Mouse (Mus musculus) spleen, postnatal 4 days (tissue): ENCODE data around the gene Mdh1.
"Not testable (repeated sequence)": the region's sequence is repeated elsewhere in the genome, so short reads cannot be mapped to it uniquely, and the experiment has no call there.

Experiments
- DNase-seq, 2 experiments: peaks; one replicate each; pipeline ENCODE4 v3.0.0; 2022; ENCODE audit warnings: low spot score in 2 of 2

Mdh1 gene

DNA sequence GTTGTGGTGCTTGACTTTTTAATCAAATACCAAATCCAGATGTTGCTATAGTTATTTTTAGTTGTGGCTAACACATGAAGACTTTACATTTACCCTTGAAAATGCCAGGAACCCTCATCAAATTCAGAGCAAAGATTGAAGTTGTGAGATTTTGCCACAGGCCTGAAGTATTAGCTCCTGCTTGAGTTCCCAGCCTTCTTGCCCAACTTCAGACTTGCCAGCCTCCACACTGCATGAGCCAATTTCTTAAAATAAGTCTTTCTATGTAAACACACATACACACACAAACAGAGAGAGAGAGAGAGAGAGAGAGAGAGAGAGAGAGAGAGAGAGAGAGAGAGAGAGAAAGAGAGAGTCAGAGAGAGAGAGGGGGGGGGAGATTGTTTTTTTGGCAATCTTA lies 26.2 kb downstream of the Mdh1 start:
- no peak for DNase-seq

DNA sequence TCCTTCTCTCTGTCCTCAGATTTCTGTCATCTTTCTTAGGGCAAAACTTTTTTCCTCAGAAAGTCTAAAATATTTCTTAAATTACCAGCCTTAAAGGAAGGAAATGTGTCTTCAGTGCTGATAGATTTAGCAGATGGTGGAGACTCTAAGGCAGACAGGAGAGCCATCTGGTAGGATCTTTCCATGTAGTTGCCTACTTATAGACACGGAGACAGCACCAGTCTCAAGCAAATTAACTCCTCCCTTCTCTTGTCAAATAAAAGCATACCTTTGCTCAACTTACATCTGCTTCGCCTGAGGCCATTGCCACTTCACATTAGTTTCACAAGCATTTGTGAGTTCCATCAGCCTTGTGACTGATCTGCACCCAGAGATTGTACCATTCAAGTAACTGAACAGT lies 27.1 kb downstream of the Mdh1 start:
- DNase-seq = no peak

DNA sequence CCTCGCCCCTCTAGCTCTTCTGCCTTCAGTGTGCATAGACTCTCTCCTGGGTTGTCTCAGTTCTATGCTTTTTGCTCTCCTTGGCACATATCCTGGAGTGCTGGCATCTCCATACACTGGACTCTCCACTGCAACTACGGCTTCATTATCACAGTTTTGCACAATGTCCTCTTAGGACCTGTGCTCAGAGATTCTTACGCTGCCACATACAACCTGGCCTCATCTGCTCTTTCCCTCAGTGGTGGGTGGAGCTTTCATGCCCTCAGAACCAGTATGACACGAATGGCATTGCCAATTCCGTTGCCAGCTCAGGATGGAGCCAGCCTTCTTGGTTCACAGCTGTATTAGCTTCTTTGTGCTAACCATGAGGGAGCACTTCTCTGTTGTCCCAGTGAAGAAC lies 29.4 kb downstream of the Mdh1 start:
- no peak for DNase-seq

DNA sequence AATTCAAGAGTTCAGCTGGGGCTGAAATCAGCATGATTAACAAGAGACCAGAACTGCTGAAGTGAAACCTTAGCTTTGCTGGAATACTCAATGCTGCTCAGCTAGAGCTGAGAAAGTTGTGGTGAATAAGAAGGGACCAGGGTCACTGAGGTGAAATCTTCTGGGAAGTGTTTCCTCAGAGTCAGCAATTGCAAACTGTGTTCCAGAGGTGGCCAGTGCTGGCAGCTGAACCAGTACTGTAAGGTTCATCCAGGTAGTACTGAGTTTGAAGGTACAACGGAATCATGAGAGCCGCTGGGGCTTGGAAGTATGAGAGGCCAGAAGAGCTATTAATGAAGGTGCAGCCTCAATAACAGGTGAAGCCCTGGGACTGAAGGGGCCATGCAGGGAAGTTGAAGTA lies 31.5 kb downstream of the Mdh1 start:
- no peak for DNase-seq

DNA sequence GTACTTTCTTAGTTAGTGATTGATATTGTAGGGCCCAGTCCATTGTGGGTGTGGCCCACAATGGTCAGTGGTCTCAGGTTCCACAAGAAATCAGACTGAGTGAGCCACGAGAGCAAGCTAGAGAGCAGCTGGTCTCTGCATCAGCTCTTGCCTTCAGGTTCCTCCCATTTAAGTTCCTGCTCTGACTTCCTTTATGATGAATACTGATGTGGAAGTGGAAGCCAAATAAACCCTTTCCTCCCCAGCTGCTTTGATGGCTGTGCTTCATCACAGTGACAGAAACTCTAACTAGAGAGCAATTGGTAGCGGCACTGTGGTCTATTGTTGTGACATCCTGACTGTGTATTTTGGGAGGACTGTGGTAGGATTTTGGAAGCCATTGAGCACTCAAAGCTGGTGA lies 32.1 kb downstream of the Mdh1 start:
- no peak for DNase-seq

DNA sequence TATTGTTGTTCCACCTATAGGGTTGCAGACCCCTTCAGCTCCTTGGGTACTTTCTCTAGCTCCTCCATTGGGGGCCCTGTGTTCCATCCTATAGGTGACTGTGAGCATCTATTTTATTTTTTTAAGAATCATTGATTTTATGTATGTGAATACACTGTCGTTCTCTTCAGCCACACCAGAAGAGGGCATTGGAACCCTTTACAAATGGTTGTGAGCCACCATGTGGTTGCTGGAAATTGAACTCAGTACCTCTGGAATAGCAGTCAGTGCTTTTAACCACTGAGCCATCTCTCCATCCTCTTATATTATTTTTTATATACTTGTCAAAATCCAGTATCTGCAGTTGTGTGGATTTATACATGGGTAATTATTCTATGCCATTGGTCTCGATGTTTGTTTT lies 41.3 kb downstream of the Mdh1 start:
- DNase-seq = not testable (repeated sequence)

DNA sequence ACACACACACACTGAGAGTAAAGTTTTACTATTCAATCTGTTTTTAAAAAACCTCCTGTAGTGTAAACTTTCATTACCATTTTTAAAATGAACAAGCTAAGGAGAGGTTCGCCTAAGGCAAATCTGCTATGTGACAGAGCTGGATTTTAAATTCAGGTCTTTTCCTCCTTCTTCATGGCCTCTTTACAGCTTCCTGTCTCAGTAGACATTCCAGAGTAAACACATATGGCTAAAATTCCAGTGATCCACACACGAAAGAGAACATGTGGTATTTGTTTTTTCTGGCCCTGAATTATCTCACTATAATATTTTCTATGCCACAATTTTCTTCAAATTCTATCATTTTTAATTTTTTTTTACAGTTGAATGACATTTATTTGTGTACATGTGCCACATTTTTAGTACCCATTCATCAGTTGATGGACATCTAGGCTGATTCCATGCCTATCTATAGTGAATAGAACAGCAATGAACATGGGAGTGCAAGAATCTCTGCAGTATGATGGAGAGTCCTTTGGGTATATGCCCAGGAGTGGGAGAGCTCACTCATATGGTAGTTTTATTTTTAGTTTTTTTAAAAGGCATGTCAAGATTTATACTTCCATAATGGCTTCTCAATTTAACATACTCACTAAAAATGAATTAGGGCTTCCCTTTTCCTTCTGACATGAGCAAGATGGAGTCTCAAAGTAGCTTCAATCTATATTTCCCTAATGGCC lies 43.3 kb downstream of the Mdh1 start:
- no peak for DNase-seq

DNA sequence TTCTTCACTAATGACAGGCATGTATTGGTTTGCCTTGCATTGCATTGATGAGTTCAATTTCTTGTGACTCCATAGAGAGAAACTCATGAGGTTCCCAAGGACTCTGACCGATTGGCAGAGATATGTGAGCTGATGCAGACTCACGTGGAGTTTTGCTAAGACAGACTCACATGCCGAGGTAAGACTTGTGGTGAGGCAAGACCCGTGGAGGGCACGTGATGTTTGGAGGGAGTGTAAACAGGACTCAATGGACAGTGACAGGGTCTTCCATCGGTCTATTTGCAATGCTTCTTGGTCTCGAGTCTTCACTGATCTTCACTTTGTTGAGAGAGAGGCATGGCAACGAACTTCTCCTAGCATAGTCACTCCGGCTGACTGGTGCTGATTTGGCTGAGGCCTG lies 54.4 kb downstream of the Mdh1 start:
- DNase-seq = no peak

DNA sequence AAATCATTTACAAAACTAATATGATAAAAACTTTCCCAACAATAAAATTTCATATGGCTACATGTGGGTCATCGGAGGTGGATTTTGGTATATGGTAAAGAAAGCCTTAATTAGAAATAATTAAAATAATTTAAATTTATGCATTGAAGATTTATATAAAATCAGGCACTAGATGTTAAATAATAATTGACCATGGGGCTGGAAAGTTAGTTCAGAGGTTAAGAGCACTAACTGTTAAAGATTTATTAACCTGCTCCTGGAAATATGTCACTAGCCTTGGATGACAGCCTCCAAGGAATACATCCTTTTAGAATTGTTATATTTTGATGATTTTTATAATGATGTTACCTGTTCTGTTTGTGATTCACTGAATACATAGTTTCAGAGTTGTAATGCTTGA lies 55.8 kb downstream of the Mdh1 start:
- DNase-seq = not testable (repeated sequence)

DNA sequence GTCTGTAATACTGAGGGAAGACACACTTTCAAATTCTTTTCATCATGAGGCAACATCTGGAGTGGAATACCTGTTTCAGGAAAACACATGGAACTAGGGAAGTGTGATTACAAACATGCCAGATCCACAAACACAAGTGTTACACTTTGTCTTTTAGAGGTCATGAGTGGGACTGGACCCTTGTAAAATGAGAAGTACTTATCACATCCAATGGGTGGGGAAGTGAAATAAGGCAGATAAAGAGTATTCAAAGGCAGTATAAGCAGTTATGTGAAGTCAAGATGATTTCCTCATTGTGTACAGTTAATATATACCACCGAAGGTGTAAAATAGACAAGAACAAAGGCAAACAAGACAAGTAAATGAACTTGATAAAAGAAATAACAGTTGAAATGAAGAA lies 61.6 kb downstream of the Mdh1 start:
- DNase-seq = not testable (repeated sequence)

DNA sequence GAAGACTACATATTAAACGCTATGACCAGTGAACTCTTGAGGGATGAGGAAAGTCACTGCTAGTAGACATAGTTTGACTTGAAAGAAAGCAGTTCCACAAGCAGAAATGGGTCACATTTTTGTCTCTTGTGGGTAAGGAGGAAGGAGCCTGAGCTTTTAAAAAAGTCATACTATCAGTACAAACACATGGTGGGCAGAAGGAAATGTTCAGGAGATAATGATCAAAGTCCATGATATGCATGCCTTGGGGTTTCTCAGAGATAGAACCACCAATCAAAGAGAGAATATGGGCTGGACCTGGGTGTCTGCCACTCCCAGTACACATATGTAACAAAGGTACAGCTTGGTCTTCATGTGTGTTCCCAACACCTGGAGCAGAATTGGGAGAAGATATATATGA lies 63.5 kb downstream of the Mdh1 start:
- DNase-seq = not testable (repeated sequence)

DNA sequence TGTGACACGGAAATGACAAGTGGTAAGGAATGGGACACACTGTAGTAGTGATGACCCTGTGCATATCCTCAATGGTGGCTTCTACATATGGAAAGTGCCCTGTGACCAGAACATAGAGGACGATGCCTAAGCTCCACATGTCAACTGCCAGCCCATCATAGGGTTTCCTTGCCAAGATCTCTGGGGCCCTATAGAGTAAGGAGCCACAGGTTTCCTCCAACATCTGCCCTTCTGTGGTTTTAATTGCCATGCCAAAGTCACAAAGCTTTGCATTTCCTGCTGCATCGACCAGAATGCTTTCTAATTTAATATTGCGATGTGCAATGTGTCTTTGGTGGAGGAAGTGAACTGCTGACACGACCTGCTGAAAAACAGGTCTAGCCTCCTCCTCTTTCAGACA lies 65.1 kb downstream of the Mdh1 start:
- DNase-seq = not testable (repeated sequence)
